Mouse (Mus musculus) MEL (cell line): ENCODE results near the gene 4930432M17Rik.

Experiments
- CTCF ChIP-seq, 3 experiments: IDR thresholded peaks in 2 of 3; conservative IDR thresholded peaks in 1 of 3; 2 replicates each; pipeline ENCODE4 v1.5.1; 2011 to 2012; ENCODE audit warnings: low read length in 3 of 3, low read depth in 2 of 3, mild to moderate bottlenecking in 2 of 3, improper control_type of control experiment in 1 of 3, inconsistent platforms in 1 of 3, mixed read lengths in 1 of 3, moderate library complexity in 1 of 3; ENCODE audit not compliant: control insufficient read depth in 1 of 3, insufficient read depth in 1 of 3, poor library complexity in 1 of 3, severe bottlenecking in 1 of 3
- EP300 ChIP-seq, 2 experiments: IDR thresholded peaks; 2 replicates each; pipeline ENCODE4 v1.6.1; 2011; ENCODE audit warnings: improper control_type of control experiment in 2 of 2, low read length in 2 of 2, low read depth in 1 of 2, mild to moderate bottlenecking in 1 of 2

DNA sequence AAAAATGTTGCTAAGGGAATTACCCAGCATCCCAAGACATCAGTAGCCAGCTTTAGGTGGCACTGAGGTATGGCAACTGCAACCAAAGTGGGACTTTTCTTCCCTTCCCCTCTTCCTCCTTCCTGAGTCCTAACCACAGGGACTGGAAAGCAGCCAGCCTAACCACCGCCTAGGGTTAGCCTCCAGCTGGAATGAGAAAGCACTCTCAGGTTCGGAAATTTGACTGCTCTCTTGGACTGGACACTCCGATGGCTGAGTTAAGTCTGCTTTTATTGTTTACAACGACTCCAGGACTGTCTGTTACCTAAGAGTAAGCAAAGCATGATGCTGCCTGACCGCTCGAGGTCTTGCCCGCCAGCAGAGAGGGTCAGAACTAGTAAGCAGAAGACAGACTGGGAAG is 26.6 kb downstream of the 4930432M17Rik start:
- no peak for TF ChIP-seq CTCF (IDR thresholded peaks at IDR 0.05 in 2 of 3, conservative IDR thresholded peaks at IDR 0.05 in 1 of 3; ENCODE audit: control insufficient read depth in 1 of 3, insufficient read depth in 1 of 3, low read depth in 2 of 3, low read length in 3 of 3, poor library complexity in 1 of 3, severe bottlenecking in 1 of 3)
- TF ChIP-seq EP300 (IDR thresholded peaks at IDR 0.05; ENCODE audit: low read depth in 1 of 2, low read length in 2 of 2), result no peak
